Mouse (Mus musculus): ENCODE results near the gene Tspan7.

Tspan7 gene

DNA sequence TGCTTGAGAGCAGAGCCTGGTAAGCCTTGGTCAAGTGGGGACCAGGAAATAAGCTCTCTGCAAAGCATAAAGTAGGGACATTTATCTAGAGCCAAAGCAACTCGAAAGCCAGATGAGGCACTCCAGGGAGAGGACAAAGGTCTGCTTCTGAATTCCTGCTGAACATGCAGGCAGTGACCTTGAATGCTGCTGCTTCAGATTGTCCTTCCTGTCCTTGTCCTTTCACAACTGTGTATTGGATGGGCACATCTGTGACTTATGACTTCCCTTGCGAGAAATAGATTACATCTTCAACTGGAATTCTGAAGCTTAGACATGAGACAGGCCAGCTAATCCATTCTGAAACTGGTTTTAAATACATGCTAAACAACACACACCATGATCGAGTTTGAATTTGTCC lies 71.9 kb downstream of the Tspan7 start:
- DNase-seq, result no peak

DNA sequence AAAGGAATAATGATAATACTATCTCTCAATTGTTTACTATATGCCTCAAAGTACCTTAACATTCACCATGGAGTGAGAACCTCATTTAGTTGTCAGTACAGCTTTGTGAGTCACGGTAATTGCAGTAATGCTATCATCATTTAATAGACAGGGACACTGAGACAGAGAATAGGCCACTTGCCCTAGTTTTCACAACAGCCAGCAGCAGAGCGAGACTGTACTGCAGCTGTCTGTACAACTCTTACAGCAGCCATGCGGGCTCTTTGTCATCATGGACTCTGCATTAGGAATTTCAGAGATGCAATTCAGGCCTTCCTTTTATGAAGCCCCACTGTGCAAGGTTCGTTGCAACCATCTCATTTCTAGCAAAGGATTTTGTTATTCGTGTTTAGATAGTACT lies 72.6 kb downstream of the Tspan7 start:
- DNase-seq, result no peak

DNA sequence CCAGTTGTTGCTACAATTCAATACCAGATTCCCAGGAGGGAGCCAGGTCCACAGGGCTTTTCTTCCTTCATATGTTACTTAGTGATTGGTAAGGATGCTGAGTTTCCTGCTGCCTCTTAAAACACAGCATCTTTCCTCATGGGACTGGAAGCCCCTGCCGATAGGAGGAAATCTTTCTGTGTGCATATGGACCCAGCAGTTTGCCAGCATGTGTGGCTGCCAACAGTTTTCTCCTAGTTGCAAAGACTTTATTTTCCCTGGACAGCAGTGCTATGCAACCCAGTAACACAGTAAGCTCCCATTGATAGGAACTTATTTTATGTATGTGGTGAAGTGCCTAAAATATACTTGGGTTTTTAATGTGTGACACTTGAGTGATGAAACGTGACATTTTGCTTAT lies 73.7 kb downstream of the Tspan7 start:
- DNase-seq, result peak; percentile 5

DNA sequence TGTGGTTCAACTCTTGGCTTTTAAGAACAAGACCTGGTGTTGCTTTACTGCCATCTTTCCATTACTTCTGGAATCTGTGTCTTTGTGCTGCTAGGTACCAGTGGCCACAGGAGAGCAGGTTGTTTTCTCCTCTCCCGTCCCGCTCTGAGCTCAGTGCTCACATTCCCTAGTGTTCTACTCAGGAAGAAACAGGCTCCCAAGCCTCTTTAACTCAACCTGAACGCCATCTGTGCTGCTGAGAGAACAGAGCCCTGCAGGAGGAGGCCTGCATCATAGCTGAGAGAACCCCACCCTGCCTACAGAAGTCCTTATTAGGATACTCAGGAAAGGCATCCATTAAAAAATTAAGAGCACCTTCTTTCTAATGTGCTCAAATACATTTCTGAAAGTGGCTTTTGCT lies 80.9 kb downstream of the Tspan7 start:
- DNase-seq, result no peak

DNA sequence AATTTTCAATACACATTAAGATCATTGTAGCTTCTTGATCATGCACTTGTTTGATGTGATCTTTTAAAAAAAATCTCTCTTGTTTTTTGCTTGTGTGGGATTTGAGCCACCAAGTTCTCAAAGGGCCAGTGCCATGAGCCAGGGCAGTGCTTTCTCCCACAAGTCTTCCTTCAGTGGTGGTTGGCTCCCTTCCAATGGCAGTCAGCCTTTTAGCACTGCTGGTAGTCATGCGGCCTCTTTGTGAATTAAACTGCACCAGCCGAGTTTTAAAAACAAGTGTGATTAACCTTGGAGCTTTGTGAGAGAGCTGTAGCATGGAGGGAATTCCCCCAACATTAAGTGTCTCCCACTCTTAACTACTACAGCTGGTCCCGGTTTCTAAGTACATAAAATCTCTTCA lies 89.6 kb downstream of the Tspan7 start:
- DNase-seq, result peak; percentile 11

DNA sequence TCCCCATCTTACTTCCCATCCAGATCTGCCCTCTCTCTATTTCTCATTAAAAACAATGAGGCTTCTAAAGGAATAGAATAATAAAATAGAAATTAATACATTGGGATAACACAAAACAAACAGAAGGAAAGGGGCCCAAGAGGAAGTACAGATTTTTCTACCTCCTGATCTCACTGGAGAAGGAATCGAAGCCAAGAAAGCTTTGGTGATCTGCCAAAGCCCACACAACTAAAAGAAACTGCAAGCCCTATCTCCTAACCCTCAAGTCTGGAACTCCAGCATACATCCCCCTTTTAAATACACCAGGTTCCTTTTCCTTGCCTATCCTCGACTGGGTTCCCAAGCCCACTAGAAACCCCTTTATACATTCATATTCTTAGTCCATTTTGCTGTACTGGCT lies 90.4 kb downstream of the Tspan7 start:
- DNase-seq, result no peak

DNA sequence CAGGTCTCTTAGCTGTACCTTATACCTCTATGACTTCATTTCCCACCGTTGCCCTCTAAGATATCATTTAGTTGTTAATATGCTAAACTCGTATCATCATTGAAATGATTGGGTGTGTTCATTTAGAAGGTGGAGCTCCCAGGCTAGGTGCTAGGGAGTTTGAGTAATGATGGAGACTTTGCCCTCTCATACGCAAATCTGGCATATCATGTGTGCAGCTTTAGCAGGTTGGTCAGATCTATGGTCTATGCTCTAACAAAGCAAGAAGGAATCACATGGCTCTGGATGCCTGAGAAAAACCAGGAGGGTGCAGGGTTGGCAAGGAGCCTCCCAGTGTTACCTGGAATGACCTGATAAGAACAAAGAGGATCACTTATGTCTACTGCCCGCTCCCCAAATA lies 91.4 kb downstream of the Tspan7 start:
- no peak for DNase-seq

DNA sequence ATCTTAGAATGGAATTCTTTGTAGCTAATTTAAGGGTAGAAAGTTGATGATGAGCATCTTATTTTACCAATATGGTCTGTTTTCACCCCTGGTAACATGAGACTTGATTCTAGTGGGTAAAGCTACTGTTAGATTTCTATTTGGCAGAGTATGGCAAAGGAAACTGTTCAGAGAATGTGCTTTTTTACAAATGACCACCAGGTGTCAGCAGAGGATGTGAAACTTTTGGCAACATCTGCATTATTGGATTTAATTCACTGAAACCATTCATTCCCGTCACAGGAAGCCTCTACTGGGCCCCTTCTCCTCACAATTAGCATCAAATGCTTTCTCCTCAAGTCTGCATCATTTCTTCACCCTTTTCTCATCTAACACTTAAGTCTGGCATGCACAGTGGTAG lies 92.4 kb downstream of the Tspan7 start:
- DNase-seq, result no peak

DNA sequence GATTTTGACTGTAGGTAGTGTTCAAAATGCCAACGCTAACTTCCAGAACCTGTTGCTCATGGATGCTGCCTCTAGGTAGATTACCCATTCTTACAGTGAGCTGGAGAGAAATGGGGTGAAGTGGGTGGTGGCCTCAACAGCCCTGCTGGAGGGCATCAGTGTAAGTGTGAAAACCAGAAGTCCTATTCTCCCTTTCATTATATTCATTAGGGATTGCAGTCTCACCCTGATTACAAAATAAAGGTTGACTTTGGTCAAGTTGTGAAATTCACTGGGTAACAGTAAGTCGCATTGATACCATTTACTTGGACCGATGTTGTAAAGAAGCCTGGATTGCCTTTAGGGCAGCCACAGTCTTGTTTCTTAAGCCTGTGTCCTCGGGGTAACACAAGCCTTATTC lies 97.8 kb downstream of the Tspan7 start:
- no peak for DNase-seq

DNA sequence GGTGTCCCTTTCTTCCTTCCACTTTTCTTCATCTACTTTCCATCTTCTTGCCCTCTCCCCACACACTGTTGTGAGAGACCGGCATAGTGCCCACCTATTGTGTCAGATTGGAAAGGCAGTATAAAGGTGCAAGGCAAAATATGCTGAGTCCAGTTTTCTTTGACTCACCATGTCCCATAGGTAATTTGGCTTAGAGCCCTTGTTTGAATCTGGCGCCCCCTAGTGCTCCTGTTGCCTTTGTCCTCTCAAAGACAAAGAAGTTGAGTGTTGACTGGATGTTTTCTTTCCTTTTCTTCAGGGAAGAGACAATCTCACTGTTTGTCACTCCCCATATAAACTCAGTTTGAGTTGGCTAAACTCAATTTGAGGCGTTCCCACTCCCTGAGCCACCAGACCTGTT lies 107.3 kb downstream of the Tspan7 start:
- DNase-seq, result no peak

DNA sequence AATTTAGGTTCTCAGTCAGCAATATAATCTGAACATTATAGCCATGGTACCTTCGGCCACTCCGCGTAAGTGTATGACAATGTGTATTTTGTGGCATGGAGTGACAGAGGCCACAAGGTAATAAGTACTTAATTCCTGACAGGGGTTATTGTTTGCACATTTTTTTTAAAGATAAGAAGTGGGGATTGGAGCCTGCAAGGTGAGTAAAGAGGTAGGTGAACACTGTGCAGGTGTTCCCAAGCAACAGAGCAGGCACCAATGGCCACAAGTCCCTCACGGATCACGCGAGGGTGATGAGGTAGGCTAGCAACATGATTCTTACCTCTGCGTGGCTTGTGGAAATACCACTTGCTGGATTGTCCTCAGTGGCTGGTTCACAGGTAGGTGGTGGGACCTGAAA lies 108.6 kb downstream of the Tspan7 start:
- no peak for DNase-seq

DNA sequence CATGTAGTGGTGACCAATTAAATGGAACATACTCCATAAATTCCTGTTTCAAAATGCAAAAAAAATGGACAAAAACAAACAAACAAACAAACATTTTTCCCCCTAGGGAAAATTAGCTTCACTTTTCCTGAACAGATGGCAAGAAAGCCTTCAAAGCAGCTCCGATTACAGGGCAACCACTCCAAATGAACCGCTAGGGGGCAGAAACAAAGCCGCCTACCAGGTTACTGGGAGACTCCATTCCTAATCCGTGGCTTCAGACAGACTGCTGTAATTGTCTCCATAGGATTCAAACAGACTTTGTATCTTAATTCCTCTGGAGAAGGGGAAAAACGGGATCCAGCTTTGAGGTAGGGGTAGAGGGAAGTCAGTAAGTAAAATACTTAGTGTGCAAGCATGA lies 132.2 kb downstream of the Tspan7 start:
- DNase-seq, result peak; percentile 6

DNA sequence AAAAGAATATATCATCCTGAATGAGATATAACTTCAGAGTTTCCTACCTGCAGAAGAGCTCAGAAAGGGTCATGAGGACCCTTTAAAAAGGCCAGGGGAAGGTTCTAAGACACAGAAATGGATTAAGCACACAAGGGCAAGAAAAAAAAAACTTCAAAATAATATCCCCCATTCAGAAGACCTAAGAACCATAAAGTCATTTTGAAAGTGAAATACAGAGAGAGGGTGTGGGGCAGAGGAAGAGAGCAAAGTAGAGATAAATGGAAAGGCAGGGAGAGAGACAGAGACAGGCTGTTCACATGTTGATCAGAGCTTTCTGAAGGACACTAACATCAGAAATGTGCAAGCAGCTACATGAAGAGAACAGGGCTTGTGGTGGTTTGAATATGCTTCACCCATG lies 156.1 kb downstream of the Tspan7 start:
- no peak for DNase-seq
